Mouse (Mus musculus): ENCODE results near the gene Plac9a. TPM values are rescaled to one million over a fixed set of nuclear protein-coding genes. Genes with fewer than 3 reads are reported as not detected.

Plac9a gene
- total and polyA plus RNA-seq, 2 experiments from 2014 or later = not detected

DNA sequence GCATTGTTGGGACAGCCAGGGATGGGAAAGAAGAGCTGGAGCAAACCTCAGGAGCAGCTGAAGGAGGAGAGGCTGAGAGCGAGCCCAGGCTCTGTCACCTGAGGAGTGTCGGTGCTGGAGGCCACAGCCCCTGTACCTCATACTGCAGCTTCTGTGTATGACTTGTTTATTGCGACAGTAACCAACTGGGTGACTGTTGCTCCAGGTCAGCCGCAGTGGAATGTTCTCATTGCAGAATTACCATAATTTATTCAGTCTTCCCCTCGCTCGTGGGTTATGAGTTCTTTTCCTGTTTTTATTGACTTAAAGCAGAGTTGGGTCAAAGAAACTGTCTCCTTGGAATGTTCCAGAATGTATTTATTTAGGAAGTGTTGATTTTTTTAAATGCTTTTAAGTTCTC is 54.7 kb downstream of the Plac9a start:
- DNase-seq (ENCODE audit: low spot score) = no peak
- no peak overlapping the region for H3K27ac ChIP-seq (ENCODE audit: low read depth, low read length)
- H3K9me3 ChIP-seq (ENCODE audit: low read length) = no peaks in the 10 kb centered on the region
- H3K27me3 ChIP-seq (ENCODE audit: insufficient read depth, low read length) = peaks cover 2% of the 10 kb centered on the region; the same call in 1 of the 2 replicates
- H3K4me2 ChIP-seq (ENCODE audit: low read depth, low read length, poor library complexity, severe bottlenecking) = no peak overlapping the region
- H3K4me1 ChIP-seq (ENCODE audit: insufficient read depth, low read length) = no peaks in the 10 kb centered on the region
- no peak for ATAC-seq (ENCODE audit: low FRiP score)
- 76% methylated on average over 6 of the region's 6 CpGs for WGBS
- no peaks in the 10 kb centered on the region for H3K36me3 ChIP-seq (ENCODE audit: insufficient read depth, low read length)
- H3K9ac ChIP-seq (replicated peaks; ENCODE audit: low read length, poor library complexity, severe bottlenecking) = no peak overlapping the region
- no peak for TF ChIP-seq CTCF (IDR thresholded peaks at IDR 0.05)
- H3K4me3 ChIP-seq (ENCODE audit: low read depth, low read length) = no peak overlapping the region

DNA sequence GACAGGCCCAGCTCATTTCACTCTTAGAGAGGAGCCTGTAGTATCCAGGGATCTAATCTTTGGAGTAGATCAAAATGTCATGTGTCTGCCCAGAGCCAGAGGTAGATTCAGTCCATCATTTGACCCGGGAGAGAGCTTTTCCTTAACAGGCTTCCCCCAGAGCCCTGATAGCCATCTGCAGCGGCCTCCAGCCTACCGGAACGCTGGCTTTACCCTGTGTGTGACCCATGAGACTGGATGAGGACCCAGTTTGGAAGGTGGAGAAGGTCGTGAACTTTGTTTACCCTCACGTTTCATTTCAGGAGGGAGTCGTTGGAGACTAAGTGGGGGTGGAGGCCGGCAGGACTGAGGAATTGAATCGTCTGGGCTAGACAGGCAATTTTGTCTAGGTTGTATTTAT is 55.2 kb downstream of the Plac9a start:
- Histone ChIP-seq H3K9ac (replicated peaks; ENCODE audit: low read length, poor library complexity, severe bottlenecking) (no peak overlapping the region), H3K27me3 (ENCODE audit: insufficient read depth, low read length) (peaks cover 8% of the 10 kb centered on the region; the same call in 1 of the 2 replicates), H3K4me2 (ENCODE audit: low read depth, low read length, poor library complexity, severe bottlenecking) (no peak overlapping the region), H3K4me3 (ENCODE audit: low read depth, low read length) (no peak overlapping the region), H3K27ac (ENCODE audit: low read depth, low read length) (no peak overlapping the region), H3K36me3 (ENCODE audit: insufficient read depth, low read length) (no peaks in the 10 kb centered on the region), H3K9me3 (ENCODE audit: low read length) (no peaks in the 10 kb centered on the region), H3K4me1 (ENCODE audit: insufficient read depth, low read length) (no peaks in the 10 kb centered on the region)
- WGBS = 49% methylated on average over 9 of the region's 9 CpGs
- DNase-seq (ENCODE audit: low spot score) (no peak), ATAC-seq (ENCODE audit: low FRiP score) (no peak)
- no peak for TF ChIP-seq CTCF (IDR thresholded peaks at IDR 0.05)

DNA sequence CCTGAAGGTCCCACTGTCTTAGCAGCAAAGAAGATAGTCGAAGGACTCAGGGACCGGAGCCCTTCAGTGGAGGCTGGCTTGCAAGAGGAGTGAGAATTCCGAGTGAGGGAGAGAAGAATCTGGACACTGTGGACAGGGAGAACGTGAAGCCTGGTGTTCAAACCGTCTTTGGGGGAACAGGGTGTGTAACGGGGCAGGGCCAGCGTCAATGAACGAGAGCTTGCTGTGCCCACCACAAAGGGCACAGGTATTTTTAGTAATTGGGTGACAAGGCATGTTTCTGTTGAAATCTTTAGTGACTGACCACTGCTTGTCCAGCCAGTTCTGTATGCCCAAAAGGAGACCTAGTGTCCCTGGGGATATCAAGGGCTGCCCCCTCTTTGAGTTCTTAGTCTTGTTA is 56.4 kb downstream of the Plac9a start:
- H3K4me2 ChIP-seq (ENCODE audit: low read depth, low read length, poor library complexity, severe bottlenecking) = no peak overlapping the region
- ATAC-seq (ENCODE audit: low FRiP score) = no peak
- H3K9ac ChIP-seq (replicated peaks; ENCODE audit: low read length, poor library complexity, severe bottlenecking) = no peak overlapping the region
- H3K27ac ChIP-seq (ENCODE audit: low read depth, low read length) = no peak overlapping the region
- H3K4me3 ChIP-seq (ENCODE audit: low read depth, low read length) = no peak overlapping the region
- DNase-seq (ENCODE audit: low spot score) = no peak
- no peaks in the 10 kb centered on the region for H3K9me3 ChIP-seq (ENCODE audit: low read length)
- H3K4me1 ChIP-seq (ENCODE audit: insufficient read depth, low read length) = peaks cover 3% of the 10 kb centered on the region; the same call in 1 of the 2 replicates
- no peaks in the 10 kb centered on the region for H3K36me3 ChIP-seq (ENCODE audit: insufficient read depth, low read length)
- TF ChIP-seq CTCF (IDR thresholded peaks at IDR 0.05) = no peak
- 93% methylated on average over 8 of the region's 8 CpGs for WGBS
- peaks cover 18% of the 10 kb centered on the region for H3K27me3 ChIP-seq (ENCODE audit: insufficient read depth, low read length)

DNA sequence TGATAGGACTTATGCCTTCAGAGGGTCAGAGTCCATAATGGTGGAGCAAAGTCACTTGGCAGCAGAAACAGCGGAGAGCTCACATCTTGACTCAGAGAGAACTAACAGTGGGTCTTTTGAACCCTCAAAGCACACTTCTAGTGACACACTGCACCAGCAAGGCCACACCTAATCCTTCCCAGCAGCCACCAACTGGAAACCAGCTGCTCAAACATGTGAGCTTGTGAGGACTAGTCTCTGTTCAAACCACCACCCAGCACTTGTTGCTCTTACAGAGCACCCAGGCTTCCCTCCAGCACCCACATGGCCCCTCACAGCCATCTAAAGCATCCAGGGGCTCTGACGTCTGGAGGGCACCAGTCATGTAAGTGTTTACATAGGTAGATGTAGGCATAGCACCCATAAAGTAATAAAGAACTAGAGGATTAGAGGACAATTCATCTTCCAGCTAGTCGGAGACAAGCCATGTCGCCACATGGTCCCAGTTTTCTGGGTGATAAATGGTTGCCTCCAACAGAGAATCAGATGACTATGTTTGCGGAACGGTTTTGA is 57.0 kb downstream of the Plac9a start:
- H3K27me3 ChIP-seq (ENCODE audit: insufficient read depth, low read length) = peaks cover 21% of the 10 kb centered on the region
- H3K27ac ChIP-seq (ENCODE audit: low read depth, low read length) = no peak overlapping the region
- 93% methylated on average over 6 of the region's 6 CpGs for WGBS
- DNase-seq (ENCODE audit: low spot score) (no peak), ATAC-seq (ENCODE audit: low FRiP score) (no peak)
- TF ChIP-seq CTCF (IDR thresholded peaks at IDR 0.05) = no peak
- H3K9me3 ChIP-seq (ENCODE audit: low read length) = no peaks in the 10 kb centered on the region
- H3K4me1 ChIP-seq (ENCODE audit: insufficient read depth, low read length) = peaks cover 3% of the 10 kb centered on the region; the same call in 1 of the 2 replicates
- no peak overlapping the region for H3K4me3 ChIP-seq (ENCODE audit: low read depth, low read length)
- H3K9ac ChIP-seq (replicated peaks; ENCODE audit: low read length, poor library complexity, severe bottlenecking) = no peak overlapping the region
- H3K4me2 ChIP-seq (ENCODE audit: low read depth, low read length, poor library complexity, severe bottlenecking) = no peak overlapping the region
- no peaks in the 10 kb centered on the region for H3K36me3 ChIP-seq (ENCODE audit: insufficient read depth, low read length)

DNA sequence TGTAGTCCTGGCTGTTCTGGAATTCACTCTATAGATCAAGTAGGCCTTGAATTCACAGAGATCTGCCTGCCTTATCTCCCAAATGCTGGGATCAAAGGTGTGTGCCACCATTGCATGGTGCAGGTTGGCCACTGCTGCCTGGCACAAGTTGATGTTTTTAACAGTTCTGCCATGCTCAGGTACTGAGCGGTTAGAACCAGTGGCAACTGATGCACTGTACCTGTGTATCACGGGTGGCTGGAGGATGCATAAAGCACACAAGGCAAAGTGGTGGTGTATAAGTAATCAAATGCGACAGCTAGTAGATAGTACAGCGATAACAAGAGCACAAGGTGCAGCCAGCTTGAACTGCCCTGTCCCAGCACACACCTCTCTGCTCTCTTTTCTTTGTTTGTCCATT is 58.5 kb downstream of the Plac9a start:
- H3K27ac ChIP-seq (ENCODE audit: low read depth, low read length) = no peak overlapping the region
- WGBS = 94% methylated on average over 4 of the region's 4 CpGs
- peaks cover 27% of the 10 kb centered on the region for H3K27me3 ChIP-seq (ENCODE audit: insufficient read depth, low read length)
- DNase-seq (ENCODE audit: low spot score) (no peak), ATAC-seq (ENCODE audit: low FRiP score) (no peak)
- TF ChIP-seq CTCF (IDR thresholded peaks at IDR 0.05) = no peak
- H3K36me3 ChIP-seq (ENCODE audit: insufficient read depth, low read length) = no peaks in the 10 kb centered on the region
- no peaks in the 10 kb centered on the region for H3K9me3 ChIP-seq (ENCODE audit: low read length)
- peaks cover 3% of the 10 kb centered on the region; the same call in 1 of the 2 replicates for H3K4me1 ChIP-seq (ENCODE audit: insufficient read depth, low read length)
- no peak overlapping the region for H3K4me2 ChIP-seq (ENCODE audit: low read depth, low read length, poor library complexity, severe bottlenecking)
- no peak overlapping the region for H3K4me3 ChIP-seq (ENCODE audit: low read depth, low read length)
- no peak overlapping the region for H3K9ac ChIP-seq (replicated peaks; ENCODE audit: low read length, poor library complexity, severe bottlenecking)

DNA sequence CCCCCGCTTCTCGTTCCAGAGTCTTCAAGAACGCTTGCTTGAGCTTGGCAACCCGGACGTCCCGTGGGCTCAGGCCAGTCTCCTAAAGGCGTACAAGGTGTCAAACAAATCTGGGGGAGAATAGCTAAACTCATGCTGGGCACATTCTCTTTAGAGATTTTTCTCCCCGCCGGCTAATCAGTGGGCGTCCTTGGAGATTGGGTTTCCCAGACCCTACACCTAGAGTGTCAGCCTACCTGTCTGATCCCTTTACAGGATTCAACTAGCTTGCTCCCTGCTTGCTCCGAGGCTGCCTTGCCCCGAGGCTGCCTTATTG is 60.3 kb downstream of the Plac9a start:
- Histone ChIP-seq H3K36me3 (ENCODE audit: insufficient read depth, low read length) (no peaks in the 10 kb centered on the region), H3K4me1 (ENCODE audit: insufficient read depth, low read length) (peaks cover 3% of the 10 kb centered on the region; the same call in 1 of the 2 replicates), H3K9ac (replicated peaks; ENCODE audit: low read length, poor library complexity, severe bottlenecking) (no peak overlapping the region), H3K27ac (ENCODE audit: low read depth, low read length) (no peak overlapping the region), H3K4me2 (ENCODE audit: low read depth, low read length, poor library complexity, severe bottlenecking) (peak overlapping the region; percentile 91), H3K4me3 (ENCODE audit: low read depth, low read length) (peak overlapping the region; percentile 41), H3K9me3 (ENCODE audit: low read length) (no peaks in the 10 kb centered on the region), H3K27me3 (ENCODE audit: insufficient read depth, low read length) (peaks cover 27% of the 10 kb centered on the region)
- DNase-seq (ENCODE audit: low spot score) = no peak
- no peak for ATAC-seq (ENCODE audit: low FRiP score)
- WGBS = 4% methylated on average over 12 of the region's 12 CpGs
- TF ChIP-seq CTCF (IDR thresholded peaks at IDR 0.05) = no peak
